Mouse (Mus musculus): ENCODE measurements around the gene Stbd1. TPM values are rescaled to one million over a fixed set of nuclear protein-coding genes. Genes with fewer than 3 reads are reported as not detected.

Stbd1 gene
- polyA plus RNA-seq, 1 experiment from 2014 or later = 75.5 TPM

DNA sequence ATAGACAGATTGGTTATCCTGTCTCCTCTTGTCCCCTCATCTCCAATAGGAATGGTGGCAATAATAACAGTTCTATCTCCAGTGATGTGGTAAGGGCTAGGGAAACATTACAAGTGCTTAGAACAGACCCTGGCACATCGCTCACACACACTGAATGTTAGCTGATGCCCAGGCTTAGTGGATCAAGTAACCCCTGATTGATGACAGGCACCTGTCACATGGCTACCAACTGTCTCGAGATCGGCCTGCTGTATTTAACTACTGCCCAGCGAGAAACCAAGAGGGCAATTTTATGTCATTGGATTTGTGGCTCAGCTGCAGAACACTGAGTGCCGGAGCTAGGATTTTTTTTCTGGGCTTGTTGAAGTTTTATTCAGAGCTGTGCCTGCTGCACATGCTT is 7.8 kb upstream of the Stbd1 start:
- Histone ChIP-seq H3K36me3 (no peaks in the 10 kb centered on the region), H3K27ac (no peak overlapping the region), H3K27me3 (no peaks in the 10 kb centered on the region), H3K9me3 (replicated peaks) (no peaks in the 10 kb centered on the region), H3K9ac (no peak overlapping the region), H3K4me3 (no peak overlapping the region), H3K4me1 (replicated peaks) (no peaks in the 10 kb centered on the region), H3K4me2 (no peak overlapping the region)
- 66% methylated on average over 5 of the region's 5 CpGs for WGBS
- ATAC-seq (replicated peaks; ENCODE audit: insufficient number of reproducible peaks, insufficient read depth, low FRiP score, low read depth) = no peak

DNA sequence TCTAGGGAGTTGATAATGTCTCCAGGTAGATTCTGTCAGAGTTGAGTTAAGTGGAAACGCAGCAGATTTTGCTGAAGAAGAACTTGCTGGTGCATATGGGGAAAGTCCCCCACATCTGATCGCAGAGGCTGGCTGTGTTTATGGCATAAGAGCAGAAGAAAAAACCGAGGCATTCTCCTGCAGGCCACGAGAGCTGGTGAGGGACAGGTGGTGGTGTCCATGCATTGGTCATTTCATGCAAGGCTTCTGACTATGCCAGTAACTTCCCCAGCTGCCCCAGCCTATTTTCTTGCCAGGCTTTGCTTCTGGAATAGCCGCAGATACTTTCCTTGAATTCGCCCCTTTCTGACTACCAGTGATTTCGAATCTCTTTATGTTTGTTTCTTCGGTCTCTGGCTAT is 6.0 kb upstream of the Stbd1 start:
- Histone ChIP-seq H3K9ac (no peak overlapping the region), H3K4me1 (replicated peaks) (no peaks in the 10 kb centered on the region), H3K9me3 (replicated peaks) (no peaks in the 10 kb centered on the region), H3K27me3 (peaks cover 7% of the 10 kb centered on the region; the same call in 1 of the 2 replicates), H3K36me3 (no peaks in the 10 kb centered on the region), H3K27ac (no peak overlapping the region), H3K4me2 (no peak overlapping the region), H3K4me3 (no peak overlapping the region)
- WGBS = 81% methylated on average over 8 of the region's 8 CpGs
- ATAC-seq (replicated peaks; ENCODE audit: insufficient number of reproducible peaks, insufficient read depth, low FRiP score, low read depth) = no peak

DNA sequence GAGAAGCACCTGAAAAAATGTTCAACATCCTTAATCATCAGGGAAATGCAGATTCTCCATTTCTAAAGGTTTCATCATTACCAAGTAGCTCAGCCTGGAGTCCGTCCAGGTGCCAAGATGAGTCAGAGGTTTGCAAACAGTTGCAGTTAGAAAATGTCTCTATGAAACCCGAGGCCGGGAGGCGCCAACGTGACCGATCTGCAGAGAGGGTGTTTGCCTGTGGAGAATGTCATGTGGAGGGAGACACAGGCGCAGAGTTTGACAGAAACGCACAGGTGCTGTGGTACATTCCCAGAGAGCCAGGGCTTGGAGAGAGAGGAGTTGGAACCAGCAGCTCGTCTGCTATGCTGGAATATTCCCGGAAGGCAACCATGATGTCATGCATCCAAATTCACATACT is 3.8 kb upstream of the Stbd1 start:
- Histone ChIP-seq H3K27me3 (peaks cover 8% of the 10 kb centered on the region; the same call in 1 of the 2 replicates), H3K36me3 (no peaks in the 10 kb centered on the region), H3K4me1 (replicated peaks) (peaks cover 1% of the 10 kb centered on the region; the same call in 1 of the 2 replicates), H3K27ac (no peak overlapping the region), H3K4me3 (no peak overlapping the region), H3K4me2 (no peak overlapping the region), H3K9me3 (replicated peaks) (no peaks in the 10 kb centered on the region), H3K9ac (no peak overlapping the region)
- WGBS = 66% methylated on average over 10 of the region's 10 CpGs
- no peak for ATAC-seq (replicated peaks; ENCODE audit: insufficient number of reproducible peaks, insufficient read depth, low FRiP score, low read depth)

DNA sequence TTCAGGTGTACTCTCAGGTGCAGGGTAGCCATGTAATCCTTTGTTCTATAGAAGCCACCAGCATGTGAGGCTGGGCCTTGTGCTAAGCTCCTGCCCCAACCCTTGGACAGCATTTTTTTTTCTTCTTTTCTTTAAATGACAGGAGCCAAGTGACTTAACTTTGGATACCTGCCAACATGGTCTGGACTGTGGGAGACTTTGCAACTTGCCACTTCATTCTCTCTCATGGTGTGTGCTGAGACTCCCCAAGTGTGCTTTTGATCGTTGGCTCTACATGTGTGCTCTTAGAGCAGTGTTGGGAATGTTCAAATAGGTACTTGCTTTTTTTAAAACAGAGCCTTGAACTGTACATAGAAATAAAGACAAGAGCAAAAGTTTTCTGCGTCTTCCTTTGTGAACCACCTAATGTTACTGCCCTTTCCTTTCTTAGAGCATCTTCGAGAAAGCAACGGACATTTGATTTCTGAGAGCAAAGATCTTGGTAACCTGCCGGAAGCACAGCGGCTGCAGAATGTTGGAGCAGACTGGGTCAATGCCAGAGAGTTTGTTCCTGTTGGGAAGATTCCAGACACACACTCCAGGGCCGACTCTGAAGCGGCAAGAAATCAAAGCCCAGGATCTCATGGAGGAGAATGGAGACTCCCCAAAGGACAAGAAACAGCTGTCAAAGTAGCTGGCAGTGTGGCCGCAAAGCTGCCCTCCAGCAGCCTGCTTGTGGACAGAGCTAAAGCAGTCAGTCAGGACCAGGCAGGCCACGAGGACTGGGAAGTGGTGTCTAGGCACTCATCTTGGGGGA is 1.8 kb downstream of the Stbd1 start:
- Histone ChIP-seq H3K4me3 (peak overlapping the region; percentile 79), H3K27me3 (peaks cover 8% of the 10 kb centered on the region; the same call in 1 of the 2 replicates), H3K4me1 (replicated peaks) (peaks cover 15% of the 10 kb centered on the region), H3K9me3 (replicated peaks) (no peaks in the 10 kb centered on the region), H3K4me2 (peak overlapping the region; percentile 82), H3K27ac (peak overlapping the region; percentile 87), H3K9ac (no peak overlapping the region), H3K36me3 (peaks cover 13% of the 10 kb centered on the region; the same call in 1 of the 2 replicates)
- ATAC-seq (replicated peaks; ENCODE audit: insufficient number of reproducible peaks, insufficient read depth, low FRiP score, low read depth) = no peak
- 38% methylated on average over 10 of the region's 10 CpGs for WGBS

DNA sequence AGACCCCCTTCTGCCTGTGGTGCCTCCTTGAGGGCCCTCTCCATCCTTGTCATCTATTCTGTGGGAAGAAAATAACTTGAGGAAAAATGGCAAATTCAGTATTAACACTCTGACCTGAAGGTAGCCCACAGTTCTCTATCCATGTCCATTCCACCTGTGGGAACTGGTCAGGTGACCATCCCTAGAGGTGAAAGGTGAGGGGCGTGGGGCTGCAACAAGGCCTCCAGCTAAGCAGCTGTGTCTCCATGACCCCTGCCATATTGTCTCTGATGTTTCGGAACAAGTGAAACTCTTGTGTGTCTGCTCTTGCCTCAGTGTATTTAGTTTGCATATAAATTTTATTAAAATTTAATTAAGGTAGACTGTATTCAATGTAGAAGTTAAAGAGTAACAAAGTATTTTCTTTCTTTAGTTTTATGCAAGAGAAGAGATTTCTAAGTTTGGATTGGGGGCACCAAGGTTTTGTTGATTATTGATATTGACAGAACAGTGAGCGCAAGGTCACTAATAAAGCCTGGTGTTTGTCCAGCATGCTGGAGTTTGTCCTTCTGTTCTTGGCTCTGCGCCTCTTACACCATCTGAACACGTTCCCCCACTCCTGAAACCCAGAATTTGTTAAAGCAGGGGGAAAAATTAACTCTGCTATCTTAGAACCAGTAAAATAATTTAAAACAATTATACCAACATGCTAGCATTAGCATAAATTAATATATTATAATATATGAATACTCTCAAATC is 4.8 kb downstream of the Stbd1 start:
- WGBS = 85% methylated on average over 5 of the region's 5 CpGs
- H3K4me1 ChIP-seq (replicated peaks) = peaks cover 15% of the 10 kb centered on the region
- no peak overlapping the region for H3K9ac ChIP-seq
- ATAC-seq (replicated peaks; ENCODE audit: insufficient number of reproducible peaks, insufficient read depth, low FRiP score, low read depth) = no peak
- no peaks in the 10 kb centered on the region for H3K9me3 ChIP-seq (replicated peaks)
- peaks cover 13% of the 10 kb centered on the region; the same call in 1 of the 2 replicates for H3K36me3 ChIP-seq
- no peak overlapping the region for H3K4me3 ChIP-seq
- no peak overlapping the region for H3K4me2 ChIP-seq
- H3K27me3 ChIP-seq = no peaks in the 10 kb centered on the region
- H3K27ac ChIP-seq = no peak overlapping the region

DNA sequence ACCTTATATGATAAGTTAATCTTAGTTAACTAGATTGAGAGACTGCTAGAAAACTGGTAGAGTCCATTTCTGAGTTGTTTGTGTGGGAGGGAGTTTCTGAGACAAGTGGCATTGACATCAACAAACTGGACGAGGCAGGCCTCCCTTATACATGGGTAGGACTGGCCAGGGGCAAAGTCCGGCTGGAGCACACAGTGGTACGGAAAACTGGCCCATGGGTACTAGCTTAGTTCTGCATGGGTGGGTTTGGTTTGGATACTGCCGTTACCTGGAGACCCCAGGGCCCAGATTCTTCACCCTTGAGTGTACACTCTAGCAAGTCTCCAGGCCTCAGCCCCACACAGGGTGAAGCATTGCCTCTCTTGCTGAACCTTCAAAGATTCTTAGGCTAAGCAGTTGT is 9.9 kb downstream of the Stbd1 start:
- Histone ChIP-seq H3K4me2 (no peak overlapping the region), H3K4me3 (no peak overlapping the region), H3K9me3 (replicated peaks) (no peaks in the 10 kb centered on the region), H3K4me1 (replicated peaks) (no peaks in the 10 kb centered on the region), H3K9ac (no peak overlapping the region), H3K36me3 (no peaks in the 10 kb centered on the region), H3K27me3 (no peaks in the 10 kb centered on the region), H3K27ac (no peak overlapping the region)
- no peak for ATAC-seq (replicated peaks; ENCODE audit: insufficient number of reproducible peaks, insufficient read depth, low FRiP score, low read depth)
- WGBS = 88% methylated on average over 4 of the region's 4 CpGs

DNA sequence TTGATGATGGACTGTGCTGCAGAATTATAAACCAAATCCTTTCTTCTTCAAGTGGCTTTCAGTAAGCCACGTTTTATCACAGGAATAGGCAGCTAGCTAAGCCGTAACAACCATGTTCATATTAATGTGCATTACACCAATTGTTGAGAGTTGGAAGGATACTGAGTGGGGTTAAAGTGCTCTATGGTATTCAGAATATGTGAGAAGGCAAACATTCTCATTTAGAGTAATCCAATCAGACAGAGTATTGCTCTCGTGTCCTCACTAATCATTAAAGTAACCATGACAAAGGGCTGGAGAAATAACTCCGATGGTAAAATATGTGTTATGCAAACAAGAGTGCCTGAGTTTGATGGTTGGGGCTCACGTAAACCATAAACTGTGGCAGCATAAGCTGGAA is 19.0 kb downstream of the Stbd1 start:
- 79% methylated on average over 5 of the region's 5 CpGs for WGBS
- H3K27ac ChIP-seq = no peak overlapping the region
- H3K4me1 ChIP-seq (replicated peaks) = no peaks in the 10 kb centered on the region
- no peak for ATAC-seq (replicated peaks; ENCODE audit: insufficient number of reproducible peaks, insufficient read depth, low FRiP score, low read depth)
- no peak overlapping the region for H3K9ac ChIP-seq
- H3K4me2 ChIP-seq = no peak overlapping the region
- H3K27me3 ChIP-seq = no peaks in the 10 kb centered on the region
- no peak overlapping the region for H3K4me3 ChIP-seq
- no peaks in the 10 kb centered on the region for H3K9me3 ChIP-seq (replicated peaks)
- no peaks in the 10 kb centered on the region for H3K36me3 ChIP-seq

DNA sequence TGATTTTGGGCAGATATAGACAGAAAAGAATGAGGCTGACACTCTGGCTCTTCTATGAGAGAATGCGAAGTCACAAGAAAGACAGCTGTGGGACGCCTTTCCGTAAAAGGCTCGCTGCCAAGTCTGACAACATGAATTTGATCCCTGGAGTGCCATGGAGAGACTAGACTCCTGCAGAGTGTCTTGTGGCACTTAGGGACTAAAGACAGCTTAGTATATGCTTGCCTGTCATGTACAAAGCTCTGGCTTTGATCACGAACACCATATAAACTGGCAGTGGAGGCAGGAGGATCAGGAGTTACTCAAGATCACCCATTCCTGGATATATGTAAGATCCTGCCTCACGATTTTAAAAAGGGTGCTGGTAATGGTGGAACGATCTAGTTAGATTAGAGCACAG is 25.1 kb downstream of the Stbd1 start:
- H3K4me3 ChIP-seq = no peak overlapping the region
- no peaks in the 10 kb centered on the region for H3K27me3 ChIP-seq
- H3K9me3 ChIP-seq (replicated peaks) = no peaks in the 10 kb centered on the region
- H3K9ac ChIP-seq = no peak overlapping the region
- WGBS = 25% methylated on average over 7 of the region's 7 CpGs
- no peak overlapping the region for H3K4me2 ChIP-seq
- peak; percentile 87 for ATAC-seq (replicated peaks; ENCODE audit: insufficient number of reproducible peaks, insufficient read depth, low FRiP score, low read depth)
- H3K4me1 ChIP-seq (replicated peaks) = peaks cover 12% of the 10 kb centered on the region
- peak overlapping the region; percentile 80 for H3K27ac ChIP-seq
- H3K36me3 ChIP-seq = no peaks in the 10 kb centered on the region

DNA sequence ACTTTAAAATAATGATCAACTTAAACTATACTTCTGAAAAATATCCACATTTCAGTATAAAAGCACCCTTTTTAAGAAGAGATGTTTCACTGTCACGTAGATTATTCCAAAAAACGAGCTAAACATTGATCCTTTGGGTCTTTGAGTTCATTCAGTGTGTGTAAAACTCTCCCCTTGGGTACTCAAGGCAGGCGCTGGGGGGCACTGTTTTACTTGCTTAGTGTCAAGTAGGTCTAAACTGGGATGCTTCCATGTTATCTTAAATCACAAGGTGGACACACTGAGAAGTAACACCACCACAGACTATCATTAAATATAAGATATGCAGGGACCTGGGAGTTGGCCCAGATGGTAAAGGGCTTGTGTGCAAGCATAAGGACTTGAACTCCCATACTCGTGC is 30.7 kb downstream of the Stbd1 start:
- Histone ChIP-seq H3K9ac (no peak overlapping the region), H3K27me3 (no peaks in the 10 kb centered on the region), H3K4me2 (no peak overlapping the region), H3K27ac (no peak overlapping the region), H3K4me1 (replicated peaks) (peaks cover 4% of the 10 kb centered on the region), H3K4me3 (no peak overlapping the region), H3K9me3 (replicated peaks) (no peaks in the 10 kb centered on the region), H3K36me3 (no peaks in the 10 kb centered on the region)
- ATAC-seq (replicated peaks; ENCODE audit: insufficient number of reproducible peaks, insufficient read depth, low FRiP score, low read depth) = no peak
- WGBS = 61% methylated on average over 4 of the region's 4 CpGs

DNA sequence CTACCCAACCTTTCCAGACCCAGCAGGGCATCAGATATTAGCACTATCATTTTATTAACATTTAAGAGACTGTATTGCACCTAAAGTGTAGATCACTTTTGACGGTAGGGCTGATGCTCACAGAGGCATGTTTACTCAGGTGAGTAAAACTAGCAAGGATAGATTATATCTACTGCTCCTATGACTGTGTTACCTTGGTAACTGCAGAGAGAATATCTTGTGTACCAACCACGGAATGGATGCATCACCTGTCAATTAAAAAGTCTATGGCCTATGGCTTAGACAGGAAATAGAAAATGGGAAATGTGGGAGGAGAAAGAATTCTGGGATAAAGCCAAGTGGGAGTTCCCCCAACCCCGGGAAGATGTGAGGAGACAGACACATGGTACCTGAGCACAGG is 32.1 kb downstream of the Stbd1 start:
- H3K9ac ChIP-seq = no peak overlapping the region

DNA sequence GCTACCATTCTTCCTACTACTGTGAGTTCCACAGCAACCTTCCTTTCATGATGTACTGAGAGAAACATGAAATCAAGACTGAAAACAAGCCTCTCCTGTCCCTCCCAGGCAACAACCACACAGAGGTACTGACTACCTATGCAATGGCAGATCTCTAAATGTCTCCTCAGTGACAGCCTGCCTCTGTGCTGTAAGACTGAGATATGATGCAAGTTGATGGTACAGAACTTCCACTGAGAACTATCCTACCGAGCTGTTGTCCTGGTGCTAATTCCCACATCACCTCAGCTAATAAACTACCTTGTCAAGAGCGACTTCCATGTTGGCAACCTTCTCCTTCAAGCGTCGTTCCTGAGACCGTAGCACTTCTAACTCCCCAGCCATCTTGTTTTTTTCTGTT is 33.0 kb downstream of the Stbd1 start:
- no peaks in the 10 kb centered on the region for H3K36me3 ChIP-seq
- ATAC-seq (replicated peaks; ENCODE audit: insufficient number of reproducible peaks, insufficient read depth, low FRiP score, low read depth) = no peak
- no peaks in the 10 kb centered on the region for H3K9me3 ChIP-seq (replicated peaks)
- H3K4me3 ChIP-seq = no peak overlapping the region
- no peak overlapping the region for H3K27ac ChIP-seq
- H3K4me2 ChIP-seq = no peak overlapping the region
- H3K27me3 ChIP-seq = no peaks in the 10 kb centered on the region
- no peaks in the 10 kb centered on the region for H3K4me1 ChIP-seq (replicated peaks)
- no peak overlapping the region for H3K9ac ChIP-seq
- whole genome bisulfite sequencing = 87% methylated on average over 5 of the region's 5 CpGs

More for the DNA sequence above, 32.1 kb downstream of the Stbd1 start:
- H3K4me3 ChIP-seq = no peak overlapping the region
- 73% methylated on average over 3 of the region's 3 CpGs for WGBS
- no peaks in the 10 kb centered on the region for H3K4me1 ChIP-seq (replicated peaks)
- no peaks in the 10 kb centered on the region for H3K36me3 ChIP-seq
- no peak for ATAC-seq (replicated peaks; ENCODE audit: insufficient number of reproducible peaks, insufficient read depth, low FRiP score, low read depth)
- H3K4me2 ChIP-seq = no peak overlapping the region
- H3K27me3 ChIP-seq = no peaks in the 10 kb centered on the region
- no peak overlapping the region for H3K27ac ChIP-seq
- no peaks in the 10 kb centered on the region for H3K9me3 ChIP-seq (replicated peaks)
